Mouse (Mus musculus): ENCODE measurements around the gene Zfp146. TPM values are rescaled to one million over a fixed set of nuclear protein-coding genes. Genes with fewer than 3 reads are reported as not detected.
"Not testable (repeated sequence)": the region's sequence is repeated elsewhere in the genome, so short reads cannot be mapped to it uniquely, and the experiment has no call there.

Gene Zfp146
- 12.6 and 15.6 TPM in 2 replicates for polyA plus RNA-seq (2015; fragmentation: Nextera tagmentation; extraction: Ambion mirVana)

DNA sequence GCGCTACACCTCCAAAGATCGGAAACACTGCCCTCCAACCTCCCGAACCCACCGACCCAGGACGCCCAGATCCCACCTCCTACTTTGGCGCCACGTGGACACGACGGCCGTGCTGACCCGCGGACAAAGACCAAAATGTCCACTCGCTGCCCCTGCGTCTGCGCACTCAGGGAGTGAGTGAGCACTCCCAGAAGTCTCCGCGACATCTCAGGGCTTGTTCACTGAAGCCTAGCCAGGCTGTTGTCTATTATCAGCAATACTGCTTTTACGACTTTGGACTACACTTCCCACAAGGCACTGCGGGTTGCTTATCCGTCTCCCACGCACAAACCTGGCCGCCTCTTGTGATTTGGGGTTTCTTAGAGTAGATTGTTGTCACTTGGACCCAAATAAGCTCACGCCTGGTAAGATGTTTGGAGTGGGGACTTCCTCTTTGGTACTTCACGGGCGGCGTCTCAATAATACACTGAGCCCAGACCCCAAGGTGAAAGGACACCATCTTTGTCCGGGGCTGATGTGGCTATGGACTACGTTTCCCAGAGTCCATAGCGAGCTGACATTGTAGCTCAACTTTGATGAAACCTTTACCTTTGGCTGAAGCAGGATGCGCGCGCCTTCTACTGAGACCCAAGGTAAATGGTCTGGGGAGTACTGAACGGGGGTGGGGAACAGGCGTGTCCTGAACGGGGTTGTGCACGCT, at the start of gene Zfp146:
Zfp146 (minus strand) TSS at position 168 of the 700 bp plus-strand sequence.
- under 1% methylated on average over 36 of the region's 36 CpGs for WGBS
- Histone ChIP-seq H3K4me2 (replicated peaks; ENCODE audit: low read depth, low read length) (peak within 1 kb of the TSS; percentile 68), H3K4me1 (ENCODE audit: insufficient read depth, low read length) (peaks cover 19% of the 10 kb centered on the region; the same call in 1 of the 2 replicates), H3K27me3 (ENCODE audit: insufficient read depth, low read length) (no peaks in the 10 kb centered on the region), H3K36me3 (ENCODE audit: insufficient read depth, low read length) (peaks cover 35% of the 10 kb centered on the region), H3K27ac (ENCODE audit: low read length) (peak within 1 kb of the TSS; percentile 89), H3K9ac (replicated peaks; ENCODE audit: low read length) (peak within 1 kb of the TSS; percentile 91), H3K4me3 (ENCODE audit: low read length) (peak within 1 kb of the TSS; percentile 75), H3K9me3 (ENCODE audit: low read length) (peaks cover 28% of the 10 kb centered on the region)
- ATAC-seq (ENCODE audit: low FRiP score, low TSS enrichment) = peak; percentile 98

DNA sequence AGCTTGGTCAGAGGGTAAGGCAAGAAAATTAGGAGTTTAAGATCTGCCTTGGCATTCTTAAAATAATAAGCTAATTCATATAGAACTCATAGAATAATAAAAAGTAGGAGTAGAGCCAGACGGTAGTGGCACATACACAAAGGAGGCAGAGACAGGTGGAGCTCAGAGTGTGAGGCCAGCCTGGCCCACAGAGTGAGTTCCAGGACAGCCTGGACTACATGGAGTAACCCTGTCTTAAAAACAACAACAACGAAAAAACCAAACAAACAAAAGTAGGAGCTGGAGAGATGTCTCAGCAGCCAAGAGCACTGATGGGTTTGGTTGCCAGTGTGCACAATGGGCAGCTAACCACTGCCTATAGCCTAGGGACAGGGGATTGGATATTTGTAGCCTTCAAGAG, 47.7 kb upstream of the Zfp146 start:
- Histone ChIP-seq H3K4me3 (ENCODE audit: low read length) (no peak overlapping the region), H3K9ac (replicated peaks; ENCODE audit: low read length) (no peak overlapping the region), H3K27me3 (ENCODE audit: insufficient read depth, low read length) (no peaks in the 10 kb centered on the region), H3K27ac (ENCODE audit: low read length) (no peak overlapping the region), H3K36me3 (ENCODE audit: insufficient read depth, low read length) (no peaks in the 10 kb centered on the region), H3K4me1 (ENCODE audit: insufficient read depth, low read length) (peaks cover 10% of the 10 kb centered on the region; the same call in 1 of the 2 replicates), H3K9me3 (ENCODE audit: low read length) (no peaks in the 10 kb centered on the region), H3K4me2 (replicated peaks; ENCODE audit: low read depth, low read length) (no peak overlapping the region)
- ATAC-seq (ENCODE audit: low FRiP score, low TSS enrichment) = no peak; the same call in 1 of the 2 replicates
- 63% methylated on average over 2 of the region's 2 CpGs for WGBS

DNA sequence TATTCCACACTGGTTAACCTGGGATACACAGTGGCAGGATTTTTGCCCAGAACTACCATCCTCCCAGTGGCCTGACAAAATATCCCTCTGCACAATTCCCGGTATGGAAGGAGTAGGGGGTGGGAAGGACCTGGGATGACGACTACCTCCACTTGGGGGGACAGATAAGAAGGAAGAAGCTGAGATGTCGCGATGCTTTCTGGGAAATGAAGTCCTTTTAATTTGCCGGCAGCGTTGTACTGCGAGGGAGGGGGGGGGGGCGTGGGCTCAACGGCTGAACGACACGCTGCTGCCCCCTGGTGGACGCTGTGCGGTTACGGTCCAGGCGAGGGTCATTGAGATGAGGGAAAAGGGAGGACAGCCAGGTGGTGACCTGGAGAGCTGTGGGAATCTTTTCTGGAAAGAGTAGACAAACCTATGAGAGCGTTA, 47.2 kb upstream of the Zfp146 start:
- H3K27ac ChIP-seq (ENCODE audit: low read length) = no peak overlapping the region
- H3K27me3 ChIP-seq (ENCODE audit: insufficient read depth, low read length) = no peaks in the 10 kb centered on the region
- peak overlapping the region; percentile 39 for H3K4me2 ChIP-seq (replicated peaks; ENCODE audit: low read depth, low read length)
- H3K4me1 ChIP-seq (ENCODE audit: insufficient read depth, low read length) = peaks cover 10% of the 10 kb centered on the region; the same call in 1 of the 2 replicates
- WGBS = under 1% methylated on average over 13 of the region's 16 CpGs
- peak; percentile 46 for ATAC-seq (ENCODE audit: low FRiP score, low TSS enrichment)
- no peaks in the 10 kb centered on the region for H3K36me3 ChIP-seq (ENCODE audit: insufficient read depth, low read length)
- peak overlapping the region; percentile 23; the same call in 1 of the 2 replicates for H3K9ac ChIP-seq (replicated peaks; ENCODE audit: low read length)
- no peaks in the 10 kb centered on the region for H3K9me3 ChIP-seq (ENCODE audit: low read length)
- 0 out of 2 replicates have a peak overlapping the region, but pooled peaks have one; percentile 6 for H3K4me3 ChIP-seq (ENCODE audit: low read length)

DNA sequence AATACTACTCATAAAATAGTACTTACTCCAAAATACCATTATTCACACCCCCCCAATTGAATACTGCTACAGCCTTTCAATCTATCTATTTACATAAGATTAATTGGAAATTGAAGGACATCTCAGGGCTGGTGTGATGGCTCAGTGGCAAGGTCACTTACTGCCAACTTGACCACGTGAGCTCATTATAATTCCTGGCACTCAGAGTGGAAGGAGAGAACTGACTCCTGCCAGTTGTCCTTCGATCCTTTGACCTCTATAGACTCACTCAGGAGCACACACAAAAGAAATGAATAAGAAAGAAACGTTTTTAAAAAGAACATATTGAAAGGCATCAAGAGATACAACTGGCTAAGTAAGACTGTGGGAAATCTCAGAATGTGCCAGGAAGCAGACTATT, 46.3 kb upstream of the Zfp146 start:
- H3K27ac ChIP-seq (ENCODE audit: low read length) = no peak overlapping the region
- H3K27me3 ChIP-seq (ENCODE audit: insufficient read depth, low read length) = no peaks in the 10 kb centered on the region
- H3K9ac ChIP-seq (replicated peaks; ENCODE audit: low read length) = no peak overlapping the region
- H3K4me2 ChIP-seq (replicated peaks; ENCODE audit: low read depth, low read length) = no peak overlapping the region
- WGBS = 95% methylated on average over 3 of the region's 3 CpGs
- no peak for ATAC-seq (ENCODE audit: low FRiP score, low TSS enrichment)
- H3K9me3 ChIP-seq (ENCODE audit: low read length) = no peaks in the 10 kb centered on the region
- H3K4me1 ChIP-seq (ENCODE audit: insufficient read depth, low read length) = peaks cover 10% of the 10 kb centered on the region; the same call in 1 of the 2 replicates
- H3K36me3 ChIP-seq (ENCODE audit: insufficient read depth, low read length) = no peaks in the 10 kb centered on the region
- no peak overlapping the region for H3K4me3 ChIP-seq (ENCODE audit: low read length)

DNA sequence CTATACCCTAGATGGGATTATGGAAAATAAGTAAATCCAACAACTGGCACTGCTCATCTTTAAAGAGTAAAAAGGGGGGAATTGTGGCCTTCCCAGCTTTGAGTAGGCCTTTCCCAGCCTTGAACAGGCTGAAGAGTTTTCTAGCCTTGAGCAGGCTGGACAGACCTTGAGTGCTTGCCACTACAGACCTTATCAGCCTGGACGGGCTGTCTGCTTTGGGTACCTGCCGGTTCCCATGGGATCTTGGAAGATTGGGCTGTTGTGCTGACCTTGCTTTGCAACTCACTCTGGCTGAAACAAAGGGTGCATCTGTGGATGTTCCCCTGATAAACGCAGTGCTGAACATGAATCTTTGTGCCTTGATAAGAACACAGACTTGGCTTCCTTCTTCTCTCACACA, 44.3 kb upstream of the Zfp146 start:
- no peaks in the 10 kb centered on the region for H3K9me3 ChIP-seq (ENCODE audit: low read length)
- ATAC-seq (ENCODE audit: low FRiP score, low TSS enrichment) = no peak

DNA sequence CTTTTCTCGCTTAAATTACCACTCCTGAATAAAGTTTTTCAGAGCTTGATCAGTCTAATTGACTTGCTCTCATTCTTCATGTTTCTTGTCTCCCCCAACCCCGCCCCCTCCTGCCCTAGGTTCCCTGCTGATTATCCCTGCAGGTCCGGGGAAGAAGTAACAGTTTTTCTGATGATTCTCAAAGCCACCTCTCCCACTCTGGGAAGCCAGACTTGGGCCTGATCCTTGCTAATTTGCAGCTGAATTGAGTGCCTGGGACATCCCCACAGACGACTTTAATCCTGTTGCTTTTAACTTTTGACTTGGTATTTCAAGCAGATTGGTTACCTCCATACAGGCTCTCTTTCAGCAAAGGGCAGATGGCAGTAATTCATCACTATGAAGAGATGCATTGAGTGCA, 41.5 kb upstream of the Zfp146 start:
- Histone ChIP-seq H3K4me2 (replicated peaks; ENCODE audit: low read depth, low read length) (no peak overlapping the region), H3K4me3 (ENCODE audit: low read length) (no peak overlapping the region), H3K9ac (replicated peaks; ENCODE audit: low read length) (no peak overlapping the region), H3K4me1 (ENCODE audit: insufficient read depth, low read length) (no peaks in the 10 kb centered on the region), H3K36me3 (ENCODE audit: insufficient read depth, low read length) (no peaks in the 10 kb centered on the region), H3K9me3 (ENCODE audit: low read length) (no peaks in the 10 kb centered on the region), H3K27ac (ENCODE audit: low read length) (no peak overlapping the region), H3K27me3 (ENCODE audit: insufficient read depth, low read length) (no peaks in the 10 kb centered on the region)
- no peak for ATAC-seq (ENCODE audit: low FRiP score, low TSS enrichment)
- 23% methylated on average over 4 of the region's 4 CpGs for WGBS

More for the DNA sequence above, 44.3 kb upstream of the Zfp146 start:
- H3K9ac ChIP-seq (replicated peaks; ENCODE audit: low read length) = no peak overlapping the region
- 86% methylated on average over 3 of the region's 3 CpGs for WGBS
- H3K27me3 ChIP-seq (ENCODE audit: insufficient read depth, low read length) = no peaks in the 10 kb centered on the region
- H3K36me3 ChIP-seq (ENCODE audit: insufficient read depth, low read length) = no peaks in the 10 kb centered on the region
- H3K4me3 ChIP-seq (ENCODE audit: low read length) = no peak overlapping the region
- H3K4me1 ChIP-seq (ENCODE audit: insufficient read depth, low read length) = 0 out of 2 replicates have a peak, but pooled peaks cover 1% of the 10 kb centered on the region
- no peak overlapping the region for H3K4me2 ChIP-seq (replicated peaks; ENCODE audit: low read depth, low read length)
- no peak overlapping the region for H3K27ac ChIP-seq (ENCODE audit: low read length)

DNA sequence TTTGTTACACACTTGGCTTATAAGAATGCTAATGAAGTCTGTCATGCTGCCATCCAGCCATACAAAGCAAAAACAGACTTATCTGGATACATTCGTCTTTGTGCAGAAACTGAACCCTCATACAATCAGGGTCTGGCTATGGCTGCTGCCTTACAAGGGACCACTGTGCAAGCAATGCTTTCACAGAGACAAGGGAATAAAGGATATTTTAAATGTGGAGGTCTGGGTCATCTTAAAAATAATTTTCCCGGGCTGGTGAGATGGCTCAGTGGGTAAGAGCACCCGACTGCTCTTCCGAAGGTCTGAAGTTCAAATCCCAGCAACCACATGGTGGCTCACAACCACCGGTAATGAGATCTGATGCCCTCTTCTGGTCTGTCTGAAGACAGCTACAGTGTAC, 36.8 kb upstream of the Zfp146 start:
- not testable (repeated sequence) for ATAC-seq (ENCODE audit: low FRiP score, low TSS enrichment); H3K4me1 ChIP-seq (ENCODE audit: insufficient read depth, low read length); H3K4me2 ChIP-seq (replicated peaks; ENCODE audit: low read depth, low read length)

DNA sequence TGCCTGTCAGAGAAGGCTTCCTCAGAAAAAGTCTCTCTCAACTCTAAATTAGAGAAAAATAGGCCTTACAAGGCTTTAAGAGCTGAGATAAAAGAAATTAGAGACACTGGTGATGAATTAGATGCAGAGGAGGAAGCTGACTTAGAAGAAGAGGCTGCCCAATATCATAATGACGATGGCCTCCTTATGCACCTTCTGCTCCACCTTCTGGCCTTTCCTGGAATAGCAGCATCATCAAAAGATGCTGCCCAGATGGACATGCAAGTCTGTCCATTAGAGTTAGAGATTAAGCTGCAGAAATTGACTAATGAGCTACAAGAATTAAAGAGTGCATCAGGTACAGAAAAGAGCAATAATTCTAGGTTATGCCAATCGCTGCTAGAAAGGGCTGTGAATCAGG, 35.8 kb upstream of the Zfp146 start:
- WGBS = 3% methylated on average over 2 of the region's 2 CpGs
- ATAC-seq (ENCODE audit: low FRiP score, low TSS enrichment) = no peak
- no peaks in the 10 kb centered on the region for H3K9me3 ChIP-seq (ENCODE audit: low read length)
- H3K36me3 ChIP-seq (ENCODE audit: insufficient read depth, low read length) = no peaks in the 10 kb centered on the region
- H3K4me3 ChIP-seq (ENCODE audit: low read length) = no peak overlapping the region
- H3K27me3 ChIP-seq (ENCODE audit: insufficient read depth, low read length) = no peaks in the 10 kb centered on the region
- no peak overlapping the region for H3K27ac ChIP-seq (ENCODE audit: low read length)
- H3K9ac ChIP-seq (replicated peaks; ENCODE audit: low read length) = no peak overlapping the region
- no peak overlapping the region for H3K4me2 ChIP-seq (replicated peaks; ENCODE audit: low read depth, low read length)
- H3K4me1 ChIP-seq (ENCODE audit: insufficient read depth, low read length) = 0 out of 2 replicates have a peak, but pooled peaks cover 2% of the 10 kb centered on the region

More for the DNA sequence above, 36.8 kb upstream of the Zfp146 start:
- not testable (repeated sequence) for H3K27me3 ChIP-seq (ENCODE audit: insufficient read depth, low read length); H3K36me3 ChIP-seq (ENCODE audit: insufficient read depth, low read length); H3K27ac ChIP-seq (ENCODE audit: low read length); H3K9ac ChIP-seq (replicated peaks; ENCODE audit: low read length); H3K4me3 ChIP-seq (ENCODE audit: low read length); H3K9me3 ChIP-seq (ENCODE audit: low read length)
- 54% methylated on average over 5 of the region's 5 CpGs for WGBS

DNA sequence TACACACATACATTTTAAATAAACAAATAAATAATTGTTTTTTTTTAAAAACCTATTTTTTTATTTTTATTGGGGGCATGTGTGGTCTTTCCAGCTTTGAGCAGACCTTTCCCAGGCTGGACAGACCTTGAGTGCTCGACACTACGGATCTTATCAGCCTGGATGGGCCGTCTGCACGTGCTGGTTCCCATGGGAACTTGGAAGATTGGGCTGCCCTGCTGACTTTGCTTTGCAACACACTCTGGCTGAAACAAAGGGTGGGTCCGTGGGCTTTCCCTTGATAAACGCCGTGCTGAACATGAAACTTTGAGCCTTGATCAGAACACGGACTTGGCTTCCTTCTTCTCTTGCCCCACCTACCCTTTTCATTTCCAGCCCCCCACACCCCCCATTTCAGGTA, 34.8 kb upstream of the Zfp146 start:
- no peak for ATAC-seq (ENCODE audit: low FRiP score, low TSS enrichment)

More for the DNA sequence above, 34.8 kb upstream of the Zfp146 start:
- Histone ChIP-seq H3K4me3 (ENCODE audit: low read length) (no peak overlapping the region), H3K4me2 (replicated peaks; ENCODE audit: low read depth, low read length) (no peak overlapping the region), H3K27ac (ENCODE audit: low read length) (no peak overlapping the region), H3K27me3 (ENCODE audit: insufficient read depth, low read length) (no peaks in the 10 kb centered on the region), H3K9ac (replicated peaks; ENCODE audit: low read length) (no peak overlapping the region), H3K36me3 (ENCODE audit: insufficient read depth, low read length) (no peaks in the 10 kb centered on the region), H3K4me1 (ENCODE audit: insufficient read depth, low read length) (0 out of 2 replicates have a peak, but pooled peaks cover 3% of the 10 kb centered on the region), H3K9me3 (ENCODE audit: low read length) (no peaks in the 10 kb centered on the region)
- WGBS = 46% methylated on average over 8 of the region's 8 CpGs

Measured in kidney, embryonic 16.5 days (tissue).